Mouse (Mus musculus) embryonic facial prominence, embryonic 15.5 days (tissue): Measurements from ENCODE around the gene Foxm1. TPM values are rescaled to one million over a fixed set of nuclear protein-coding genes. Genes with fewer than 3 reads are reported as not detected.
A peak's percentile ranks its signal among the peaks of the same experiment; 100 is the strongest.
"Not testable (repeated sequence)": the region's sequence is repeated elsewhere in the genome, so short reads cannot be mapped to it uniquely, and the experiment has no call there.

Experiments
- ATAC-seq: fragments of 200-750 bp; cut with Nextera tagmentation; 2 replicates; pipeline ENCODE4 v1.8.0; 2017; ENCODE audit warnings: low read depth, moderate TSS enrichment; ENCODE audit not compliant: insufficient number of reproducible peaks, low FRiP score, low TSS enrichment
- H3K27ac ChIP-seq: fragments of 300-500 bp; sonication (generic); replicated peaks from 2 replicates; pipeline ENCODE4 v1.5.1; 2015; ENCODE audit warnings: mild to moderate bottlenecking, inconsistent platforms
- H3K27me3 ChIP-seq: fragments of 300-500 bp; sonication (generic); 2 replicates; pipeline ENCODE4 v1.6.1; 2015; ENCODE audit warnings: inconsistent platforms
- H3K36me3 ChIP-seq: fragments of 300-500 bp; sonication (generic); 2 replicates; pipeline ENCODE4 v1.6.1; 2015; ENCODE audit warnings: mild to moderate bottlenecking, inconsistent platforms
- H3K4me1 ChIP-seq: fragments of 300-500 bp; sonication (generic); 2 replicates; pipeline ENCODE4 v1.6.1; 2015; ENCODE audit warnings: inconsistent platforms
- H3K4me2 ChIP-seq: fragments of 300-500 bp; sonication (generic); replicated peaks from 2 replicates; pipeline ENCODE4 v1.6.1; 2015; ENCODE audit warnings: mild to moderate bottlenecking, inconsistent platforms
- H3K4me3 ChIP-seq: fragments of 300-500 bp; sonication (generic); replicated peaks from 2 replicates; pipeline ENCODE4 v1.5.1; 2015; ENCODE audit warnings: mild to moderate bottlenecking, inconsistent platforms
- H3K9ac ChIP-seq: fragments of 300-500 bp; sonication (generic); 2 replicates; pipeline ENCODE4 v1.6.1; 2015; ENCODE audit warnings: inconsistent platforms
- H3K9me3 ChIP-seq: fragments of 300-500 bp; sonication (generic); replicated peaks from 2 replicates; pipeline ENCODE4 v1.6.1; 2016; ENCODE audit warnings: inconsistent platforms
- WGBS: fragments of 180-500 bp; shearing (Covaris S2); methylation state at CpG from one replicate; pipeline ENCODE4 v1.1.7; 2015; 5-methylcytosine and 5-hydroxymethylcytosine counted together
- polyA plus RNA-seq: library from polyadenylated mRNA; unstranded; fragments of >200 nt; fragmentation: Nextera tagmentation; extraction: Ambion mirVana; gene quantifications from 2 replicates; pipeline ENCODE4 v1.2.1, GENCODE M21; 2015

Foxm1 gene
- polyA plus RNA-seq, 1 experiment from 2014 or later: 31.5 TPM

DNA sequence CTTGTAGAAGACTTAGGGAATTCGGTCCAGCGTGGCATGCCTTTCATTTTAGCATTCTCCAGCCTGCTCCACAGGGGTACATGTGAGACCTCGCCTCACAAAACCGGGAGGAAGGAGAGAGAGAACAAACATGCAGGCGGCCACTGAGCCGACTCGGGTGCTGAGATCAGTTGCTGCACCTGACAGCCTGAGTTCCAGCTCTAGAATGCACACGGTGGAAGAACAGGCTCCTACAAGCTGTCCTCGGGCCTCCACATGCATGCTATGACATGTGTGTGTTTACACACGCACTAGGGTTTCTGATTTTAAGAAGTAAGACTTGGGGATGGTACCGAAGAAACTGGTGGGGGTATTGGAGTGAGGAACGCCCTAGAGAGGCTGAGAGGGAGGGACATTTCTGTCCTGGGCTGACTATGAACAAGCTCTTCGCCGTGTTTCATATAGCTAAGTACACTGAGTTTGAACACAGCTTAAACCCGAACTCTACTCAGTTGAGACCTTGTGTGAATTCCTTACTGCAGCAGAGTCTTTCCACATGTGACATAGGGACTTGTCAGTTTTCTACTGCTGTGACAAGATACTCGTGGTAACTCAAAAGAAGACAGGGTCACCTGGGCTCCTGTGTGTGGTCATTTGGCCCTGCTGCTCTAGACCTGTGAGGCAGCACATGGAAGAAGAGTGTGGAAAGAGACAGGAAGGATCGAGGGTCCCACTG lies 13.8 kb downstream of the Foxm1 start:
- WGBS: 74% methylated on average over 17 of the region's 17 CpGs
- peaks cover 33% of the 10 kb centered on the region for H3K36me3 ChIP-seq
- H3K27me3 ChIP-seq: no peaks in the 10 kb centered on the region
- H3K9ac ChIP-seq: no peak overlapping the region
- H3K4me2 ChIP-seq: no peak overlapping the region
- H3K4me1 ChIP-seq: 0 out of 2 replicates have a peak, but pooled peaks cover 10% of the 10 kb centered on the region
- no peak overlapping the region for H3K4me3 ChIP-seq
- H3K27ac ChIP-seq: peak overlapping the region; percentile 61
- ATAC-seq: no peak
- no peaks in the 10 kb centered on the region for H3K9me3 ChIP-seq

DNA sequence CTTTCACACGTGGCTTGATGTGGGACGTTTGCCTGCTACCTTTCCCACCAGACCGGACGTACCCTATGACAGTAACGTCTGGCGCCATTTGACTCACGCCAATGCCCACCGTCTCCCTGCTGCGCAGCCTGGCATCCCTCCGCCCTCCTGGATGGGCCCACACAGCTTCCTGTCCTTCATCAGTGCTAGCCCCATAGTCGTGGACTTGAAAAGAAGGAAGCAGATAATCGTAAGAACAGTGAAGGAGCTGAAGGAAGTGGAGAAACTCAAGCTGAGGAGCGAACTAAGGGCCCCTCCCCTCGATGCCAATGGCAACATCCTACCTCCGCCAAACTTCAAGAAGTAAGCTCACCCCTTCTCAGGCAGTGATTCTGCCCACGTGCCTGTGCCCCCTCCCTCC lies 16.9 kb downstream of the Foxm1 start:
- H3K27me3 ChIP-seq: no peaks in the 10 kb centered on the region
- WGBS: 82% methylated on average over 16 of the region's 16 CpGs
- H3K4me1 ChIP-seq: 0 out of 2 replicates have a peak, but pooled peaks cover 7% of the 10 kb centered on the region
- no peak overlapping the region for H3K4me3 ChIP-seq
- no peak overlapping the region for H3K4me2 ChIP-seq
- H3K9ac ChIP-seq: no peak overlapping the region
- no peak overlapping the region for H3K27ac ChIP-seq
- ATAC-seq: no peak
- H3K36me3 ChIP-seq: peaks cover 5% of the 10 kb centered on the region; the same call in 1 of the 2 replicates
- no peaks in the 10 kb centered on the region for H3K9me3 ChIP-seq

DNA sequence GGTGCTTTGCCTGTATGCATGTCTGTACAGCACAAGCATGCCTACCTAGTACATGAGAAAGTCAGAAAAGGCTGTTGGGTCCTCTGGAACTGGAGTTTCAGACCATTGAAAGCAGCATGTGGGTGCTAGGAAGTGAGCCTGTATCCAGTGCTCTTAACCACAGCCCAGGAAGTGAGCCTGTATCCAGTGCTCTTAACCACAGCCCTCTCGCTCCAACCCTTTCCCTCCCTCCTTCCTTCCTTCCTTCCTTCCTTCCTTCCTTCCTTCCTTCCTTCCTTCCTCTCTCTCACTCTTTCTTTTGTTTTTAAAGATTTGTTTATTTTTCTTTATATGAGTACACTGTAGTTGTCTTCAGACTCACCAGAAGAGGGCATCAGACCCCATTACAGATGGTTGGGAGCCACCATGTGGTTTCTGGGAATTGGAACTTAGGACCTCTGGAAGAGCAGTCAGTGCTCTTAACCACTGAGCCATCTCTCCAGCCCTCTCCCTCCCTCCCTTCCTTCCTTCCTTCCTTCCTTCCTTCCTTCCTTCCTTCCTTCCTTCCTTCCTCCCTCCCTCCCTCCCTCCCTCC lies 17.9 kb downstream of the Foxm1 start:
- H3K4me3 ChIP-seq, H3K36me3 ChIP-seq, H3K27me3 ChIP-seq, ATAC-seq, H3K4me2 ChIP-seq, H3K4me1 ChIP-seq, H3K27ac ChIP-seq, H3K9ac ChIP-seq, H3K9me3 ChIP-seq: not testable (repeated sequence)
- 59% methylated on average over 1 of the region's 1 CpGs for WGBS

DNA sequence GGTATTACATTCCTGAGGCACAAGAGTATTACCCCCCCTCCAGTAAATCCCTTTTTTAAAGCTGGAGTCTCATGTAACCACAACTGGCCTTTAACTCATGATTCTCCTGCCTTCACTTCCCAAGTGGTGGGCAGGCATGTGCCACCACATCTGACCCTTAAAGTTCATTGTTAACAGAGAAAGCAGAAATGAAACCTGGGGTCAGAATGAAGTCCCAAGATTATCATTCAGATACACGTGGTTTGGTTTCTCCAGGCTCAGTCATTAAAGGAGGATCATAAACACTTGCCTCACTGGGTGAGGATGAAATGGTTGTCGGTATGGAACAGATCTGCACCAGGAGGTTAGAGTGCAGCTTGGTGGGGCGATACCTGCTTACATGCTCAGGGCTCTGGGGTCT lies 18.5 kb downstream of the Foxm1 start:
- H3K27ac ChIP-seq: no peak overlapping the region
- H3K36me3 ChIP-seq: no peaks in the 10 kb centered on the region
- no peak for ATAC-seq
- H3K9me3 ChIP-seq: no peaks in the 10 kb centered on the region
- H3K9ac ChIP-seq: no peak overlapping the region
- 73% methylated on average over 3 of the region's 3 CpGs for WGBS
- no peaks in the 10 kb centered on the region for H3K27me3 ChIP-seq
- H3K4me2 ChIP-seq: no peak overlapping the region
- 0 out of 2 replicates have a peak, but pooled peaks cover 2% of the 10 kb centered on the region for H3K4me1 ChIP-seq
- H3K4me3 ChIP-seq: no peak overlapping the region

DNA sequence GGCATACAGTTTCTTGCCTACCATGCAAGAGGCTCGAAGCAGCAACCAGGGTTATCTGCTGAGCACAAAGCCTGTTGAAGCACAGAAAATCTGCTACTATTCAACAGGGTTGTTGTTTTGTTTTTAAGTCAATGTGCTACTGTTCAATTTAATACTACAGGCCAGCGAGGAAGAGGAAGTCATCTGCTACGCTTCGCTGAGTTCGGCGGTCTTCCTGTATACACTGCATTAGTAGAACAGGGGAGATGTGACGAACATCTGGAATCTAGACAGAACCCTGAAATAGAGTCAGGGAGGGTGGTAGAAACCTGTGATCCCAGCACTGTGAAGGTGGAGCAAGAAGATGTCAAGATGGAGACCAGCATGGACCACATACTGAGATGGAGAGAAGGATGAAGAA lies 21.0 kb downstream of the Foxm1 start:
- H3K36me3 ChIP-seq: no peaks in the 10 kb centered on the region

DNA sequence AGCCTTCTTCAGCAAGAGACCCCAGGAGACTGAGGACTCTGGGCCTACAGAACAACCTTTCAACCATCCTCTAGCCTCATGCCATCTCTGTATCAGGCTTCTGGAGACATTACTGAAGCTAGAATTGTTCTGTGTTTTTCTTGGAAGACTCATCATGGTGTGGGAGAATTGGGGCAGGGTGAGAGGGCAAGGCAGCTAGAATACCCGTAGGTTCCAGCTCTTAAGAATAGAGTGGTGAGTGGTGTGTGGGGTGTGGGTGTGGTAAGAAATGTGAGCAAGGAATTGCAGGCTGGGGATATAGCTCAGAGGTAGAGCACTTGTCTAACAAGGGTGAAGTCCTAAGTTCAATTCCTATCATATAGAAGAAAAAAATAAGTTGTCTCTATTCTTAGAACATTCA lies 22.3 kb downstream of the Foxm1 start:
- H3K4me3 ChIP-seq: no peak overlapping the region
- H3K9ac ChIP-seq: no peak overlapping the region
- no peaks in the 10 kb centered on the region for H3K27me3 ChIP-seq
- no peak overlapping the region for H3K4me2 ChIP-seq
- no peaks in the 10 kb centered on the region for H3K9me3 ChIP-seq
- H3K27ac ChIP-seq: no peak overlapping the region
- WGBS: 72% methylated on average over 1 of the region's 1 CpGs
- no peaks in the 10 kb centered on the region for H3K36me3 ChIP-seq
- 0 out of 2 replicates have a peak, but pooled peaks cover 6% of the 10 kb centered on the region for H3K4me1 ChIP-seq
- ATAC-seq: no peak

More for the DNA sequence above, 21.0 kb downstream of the Foxm1 start:
- Histone ChIP-seq H3K27me3 (no peaks in the 10 kb centered on the region), H3K4me2 (no peak overlapping the region), H3K9me3 (no peaks in the 10 kb centered on the region), H3K4me1 (0 out of 2 replicates have a peak, but pooled peaks cover 6% of the 10 kb centered on the region), H3K4me3 (no peak overlapping the region), H3K27ac (no peak overlapping the region), H3K9ac (no peak overlapping the region)
- WGBS: 65% methylated on average over 7 of the region's 7 CpGs
- ATAC-seq: no peak

DNA sequence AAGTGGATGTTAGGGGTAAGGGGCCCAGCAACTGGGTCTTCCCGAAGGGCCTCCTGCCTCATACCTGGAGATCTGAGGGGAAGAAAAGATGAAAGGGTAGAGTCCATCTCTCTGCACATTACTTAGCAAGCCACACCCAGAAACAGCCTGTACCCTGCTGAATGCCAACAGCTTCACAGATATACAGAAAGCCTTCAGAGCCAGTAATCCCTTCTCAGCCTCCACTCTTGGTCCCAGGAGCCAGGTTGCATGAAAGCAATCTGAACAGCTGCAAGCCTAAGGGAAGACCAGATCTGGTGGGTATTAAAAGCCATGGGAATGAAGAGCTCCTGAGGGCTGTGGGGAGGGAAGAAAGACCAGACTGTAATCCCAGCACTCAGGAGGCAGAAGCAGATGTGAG lies 26.4 kb downstream of the Foxm1 start:
- no peaks in the 10 kb centered on the region for H3K36me3 ChIP-seq
- WGBS: 65% methylated on average over 1 of the region's 1 CpGs
- H3K4me2 ChIP-seq: no peak overlapping the region
- H3K9me3 ChIP-seq: no peaks in the 10 kb centered on the region
- no peak overlapping the region for H3K4me3 ChIP-seq
- H3K9ac ChIP-seq: no peak overlapping the region
- H3K4me1 ChIP-seq: 0 out of 2 replicates have a peak, but pooled peaks cover 6% of the 10 kb centered on the region
- ATAC-seq: peak; percentile 49; the same call in 1 of the 2 replicates
- no peak overlapping the region for H3K27ac ChIP-seq
- no peaks in the 10 kb centered on the region for H3K27me3 ChIP-seq

DNA sequence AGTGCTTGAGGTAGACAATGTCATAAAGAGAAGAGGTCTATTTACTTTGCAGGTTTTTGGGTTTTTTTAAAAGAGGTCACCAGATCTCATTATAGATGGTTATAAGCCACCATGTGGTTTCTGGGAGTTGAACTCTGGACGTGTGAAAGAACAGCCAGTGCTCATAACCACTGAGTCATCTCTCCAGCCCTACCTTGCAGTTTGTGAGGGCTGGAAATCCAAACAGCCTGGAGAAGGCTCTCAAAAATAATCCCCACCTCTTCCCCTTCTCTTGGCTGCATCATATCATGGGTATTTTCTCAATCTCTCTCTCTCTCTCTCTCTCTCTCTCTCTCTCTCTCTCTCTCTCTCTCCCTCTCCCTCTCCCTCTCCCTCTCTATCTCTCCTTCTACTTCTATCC lies 27.9 kb downstream of the Foxm1 start:
- Histone ChIP-seq H3K27ac (no peak overlapping the region), H3K4me2 (no peak overlapping the region), H3K4me3 (no peak overlapping the region), H3K36me3 (no peaks in the 10 kb centered on the region), H3K9me3 (no peaks in the 10 kb centered on the region), H3K4me1 (0 out of 2 replicates have a peak, but pooled peaks cover 6% of the 10 kb centered on the region), H3K9ac (no peak overlapping the region), H3K27me3 (no peaks in the 10 kb centered on the region)
- no peak for ATAC-seq
- WGBS: 57% methylated on average over 1 of the region's 1 CpGs

DNA sequence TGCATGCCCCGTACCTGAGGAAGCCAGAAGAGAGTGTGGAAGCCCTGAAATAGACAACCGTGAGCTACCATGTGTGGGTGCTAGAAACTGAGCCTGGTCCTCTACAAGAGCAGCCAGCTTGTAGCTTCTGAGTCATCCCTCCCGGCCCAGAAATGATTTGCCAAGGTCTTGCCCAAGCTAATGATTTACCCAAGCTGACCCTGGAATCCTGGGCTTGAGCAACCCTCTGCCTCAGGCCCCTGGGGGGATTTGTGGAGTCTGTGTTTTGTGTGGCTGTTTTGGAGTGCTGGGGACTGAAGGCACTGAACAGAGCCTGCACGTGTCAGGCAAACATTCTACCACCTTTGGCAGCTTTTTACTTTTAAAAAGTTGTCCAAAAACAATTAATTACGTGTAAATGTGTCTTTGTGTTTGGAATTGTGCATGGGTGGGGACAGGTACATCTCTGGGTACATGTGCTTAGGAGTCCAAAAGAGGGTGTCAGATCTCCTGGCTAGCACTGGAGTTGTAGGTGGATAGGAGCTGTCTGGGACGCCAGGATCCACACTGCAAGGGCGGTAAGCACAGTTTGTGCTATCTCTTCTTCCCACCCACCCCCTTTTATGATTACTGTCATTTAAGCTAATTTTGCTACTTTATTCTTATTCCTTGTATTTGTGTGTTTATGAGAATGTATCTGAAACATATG lies 35.0 kb downstream of the Foxm1 start:
- H3K27me3 ChIP-seq: no peaks in the 10 kb centered on the region
- H3K9ac ChIP-seq: no peak overlapping the region
- WGBS: 80% methylated on average over 7 of the region's 7 CpGs
- ATAC-seq: no peak
- H3K4me3 ChIP-seq: no peak overlapping the region
- no peak overlapping the region for H3K4me2 ChIP-seq
- no peaks in the 10 kb centered on the region for H3K36me3 ChIP-seq
- H3K9me3 ChIP-seq: no peaks in the 10 kb centered on the region
- H3K4me1 ChIP-seq: peaks cover 9% of the 10 kb centered on the region; the same call in 1 of the 2 replicates
- no peak overlapping the region for H3K27ac ChIP-seq

DNA sequence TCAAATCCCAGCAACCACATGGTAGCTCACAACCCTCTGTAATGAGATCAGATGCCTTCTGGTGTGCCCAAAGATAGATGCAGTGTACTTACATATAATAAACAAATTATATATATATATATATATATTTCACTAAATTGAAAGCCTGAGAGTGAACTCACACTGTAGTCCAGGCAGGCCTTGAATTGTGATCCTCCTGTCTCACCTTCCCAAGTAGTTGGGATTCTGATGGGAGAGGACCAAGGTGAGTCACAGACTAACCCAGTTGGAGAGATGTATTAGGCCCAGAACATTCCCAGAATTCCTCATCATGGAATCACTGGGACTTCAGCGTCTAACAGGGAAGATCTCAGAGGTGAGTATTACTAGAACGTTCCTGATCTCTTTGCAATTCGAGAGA lies 36.2 kb downstream of the Foxm1 start, which contains the start of gene Nrip2:
Gene Nrip2 (plus strand): TSS at position 301 of the 400 bp plus-strand sequence.
- Histone ChIP-seq H3K4me3 (peak within 1 kb of the TSS; percentile 30), H3K4me2 (peak within 1 kb of the TSS; percentile 41), H3K27ac (no peak within 1 kb of the TSS), H3K36me3 (no peaks in the 10 kb centered on the region), H3K27me3 (no peaks in the 10 kb centered on the region), H3K4me1 (peaks cover 9% of the 10 kb centered on the region; the same call in 1 of the 2 replicates), H3K9me3 (no peaks in the 10 kb centered on the region), H3K9ac (no peak within 1 kb of the TSS)
- no peak for ATAC-seq
- 71% methylated on average over 3 of the region's 3 CpGs for WGBS

DNA sequence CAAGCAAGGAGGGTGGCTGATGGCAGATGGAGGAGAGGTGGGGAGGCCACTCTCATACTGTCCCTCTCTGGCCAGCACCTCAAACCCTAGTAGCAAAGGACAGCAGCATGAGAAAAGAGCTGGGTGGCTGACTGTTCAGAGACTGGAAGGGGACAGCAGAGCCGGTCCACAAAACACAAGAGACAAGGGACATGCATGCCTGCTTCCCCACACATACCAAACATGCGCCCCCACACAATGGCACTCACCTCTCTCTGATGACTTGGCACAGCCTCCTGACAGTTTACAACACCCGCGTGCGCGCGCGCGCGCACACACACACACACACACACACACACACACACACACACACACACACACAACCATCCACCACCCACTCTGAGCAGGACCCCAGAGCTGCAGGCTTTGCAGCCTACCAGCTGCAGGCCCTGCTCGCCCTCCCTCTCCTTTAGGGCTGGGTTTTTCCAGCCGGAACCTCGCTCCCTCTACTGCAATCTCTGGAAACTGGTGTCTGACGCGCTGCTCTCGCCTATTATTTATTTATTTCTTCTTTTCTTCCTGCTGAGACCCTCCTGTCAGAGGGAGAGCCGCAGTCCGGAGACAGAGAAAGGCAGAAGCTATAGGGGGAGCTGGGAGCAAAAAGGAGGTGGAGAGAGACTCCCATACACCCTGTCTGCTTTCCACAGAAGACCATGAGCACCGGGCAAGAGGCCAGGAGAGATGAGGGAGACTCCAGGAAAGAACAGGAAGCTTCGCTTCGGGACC lies 36.8 kb downstream of the Foxm1 start:
- 21% methylated on average over 16 of the region's 21 CpGs for WGBS
- Histone ChIP-seq H3K27ac (no peak overlapping the region), H3K9me3 (no peaks in the 10 kb centered on the region), H3K4me2 (peak overlapping the region; percentile 41), H3K4me3 (peak overlapping the region; percentile 30), H3K9ac (no peak overlapping the region), H3K36me3 (no peaks in the 10 kb centered on the region), H3K4me1 (peaks cover 9% of the 10 kb centered on the region; the same call in 1 of the 2 replicates), H3K27me3 (no peaks in the 10 kb centered on the region)
- peak; percentile 70 for ATAC-seq
